Mouse (Mus musculus) lung, postnatal 0 days (tissue): Measurements from ENCODE around the gene Abcc9.

Experiments
- CTCF ChIP-seq: IDR thresholded peaks from 2 replicates; pipeline ENCODE4 v1.5.1; 2016; ENCODE audit warnings: antibody characterized with exemption, mild to moderate bottlenecking
- EP300 ChIP-seq: IDR thresholded peaks from 2 replicates; pipeline ENCODE4 v1.6.1; 2016; ENCODE audit warnings: antibody characterized with exemption, mild to moderate bottlenecking, control low read depth

- TF ChIP-seq CTCF (no peak), EP300 (no peak)
Observed at GRCm38 (mm10) chr6:142607080-142607479, 95.0 kb downstream of the Abcc9 start.
